Mouse (Mus musculus) mouse trophoblast stem cell (cell line): ENCODE data around the gene Maml3.

Experiments
- in situ Hi-C, 2 experiments: fragments of 300-500 bp; cut with MseI, MboI; formaldehyde crosslinking; loops; 2 replicates in 1 of 2; 3 replicates in 1 of 2; pipeline ENCODE4 v1.15.1; 2025

Maml3 gene

DNA sequence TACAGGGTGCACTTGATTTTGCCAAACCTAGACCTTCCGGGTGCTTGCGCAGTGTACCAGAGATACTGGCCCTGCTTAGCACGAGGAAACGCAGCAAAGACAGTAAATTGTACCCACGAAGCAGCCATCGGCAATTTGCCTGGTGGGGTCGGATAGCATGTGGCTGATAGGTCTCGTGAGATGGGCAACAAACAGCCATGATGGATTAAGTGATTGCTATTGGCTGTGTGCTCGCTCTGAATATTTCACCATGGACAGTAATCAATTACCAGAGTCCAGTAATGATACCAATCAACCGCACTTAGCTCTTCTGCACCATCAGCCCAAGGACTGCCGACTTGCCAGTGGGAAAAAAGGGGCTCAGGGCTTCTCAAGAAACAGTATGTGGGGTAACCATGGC is 150.9 kb downstream of the Maml3 start:
- in situ Hi-C loops: no loop called here

DNA sequence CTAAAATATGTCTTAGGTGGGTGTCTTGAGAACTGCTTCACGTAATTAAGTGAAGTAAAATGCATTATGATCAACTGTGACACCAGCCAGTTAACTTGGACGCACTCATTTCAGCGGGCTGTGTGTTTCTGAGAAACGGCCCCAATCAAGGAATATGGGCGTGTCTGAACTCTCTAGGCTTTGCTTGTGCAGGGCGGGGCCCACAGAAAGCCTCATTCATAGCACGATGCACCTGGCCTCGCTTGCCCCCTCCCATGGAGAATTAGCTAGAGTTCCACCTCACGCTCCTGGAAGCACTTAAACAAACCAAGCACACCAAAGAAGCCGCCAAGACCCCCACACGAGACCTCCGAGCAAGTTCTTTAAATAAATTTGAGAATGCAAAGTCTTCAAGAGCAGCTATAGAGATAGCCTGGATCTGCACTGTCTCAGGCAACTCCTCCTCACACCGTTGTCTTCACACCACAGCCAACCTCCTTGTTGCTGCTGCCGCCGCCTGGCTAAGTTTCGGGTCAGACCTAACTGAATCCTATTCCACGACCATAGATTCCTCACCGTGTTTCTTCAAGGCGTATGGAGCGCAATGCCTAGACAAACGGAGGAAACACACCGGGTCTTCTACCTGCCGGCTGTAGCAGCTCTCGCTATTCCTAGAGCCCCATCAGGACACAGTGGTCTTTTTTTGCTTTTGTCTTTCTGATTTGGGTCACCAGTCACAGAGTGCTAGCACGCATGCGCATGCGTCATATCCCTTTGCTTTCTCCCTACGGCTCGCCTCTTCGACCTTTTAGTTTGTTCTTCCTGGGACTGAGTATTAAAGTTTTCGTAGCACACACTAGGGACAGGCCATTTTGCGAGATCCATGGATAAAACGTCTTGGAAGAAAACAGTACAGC is 151.9 kb downstream of the Maml3 start:
- in situ Hi-C loops: no loop called here

DNA sequence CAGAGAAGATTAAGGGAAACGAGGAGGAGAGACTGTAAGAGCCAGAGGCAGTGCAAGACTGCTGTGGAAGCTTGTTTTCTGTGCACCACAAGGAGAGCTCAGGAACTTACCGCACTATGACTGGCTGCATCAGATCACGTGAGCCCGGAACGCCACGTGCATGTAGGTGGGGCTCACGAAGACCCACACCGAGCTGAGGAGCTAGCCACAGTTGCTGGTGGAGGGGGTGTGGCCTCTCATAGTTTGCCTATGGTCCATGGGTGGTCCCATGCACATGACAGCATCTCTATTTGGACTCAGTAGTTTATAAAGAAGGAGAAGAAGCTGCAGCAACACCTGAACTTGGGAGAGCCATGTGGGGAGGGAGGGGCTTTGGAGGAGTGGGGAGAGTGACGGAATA is 152.6 kb downstream of the Maml3 start:
- in situ Hi-C loops: no loop called here

DNA sequence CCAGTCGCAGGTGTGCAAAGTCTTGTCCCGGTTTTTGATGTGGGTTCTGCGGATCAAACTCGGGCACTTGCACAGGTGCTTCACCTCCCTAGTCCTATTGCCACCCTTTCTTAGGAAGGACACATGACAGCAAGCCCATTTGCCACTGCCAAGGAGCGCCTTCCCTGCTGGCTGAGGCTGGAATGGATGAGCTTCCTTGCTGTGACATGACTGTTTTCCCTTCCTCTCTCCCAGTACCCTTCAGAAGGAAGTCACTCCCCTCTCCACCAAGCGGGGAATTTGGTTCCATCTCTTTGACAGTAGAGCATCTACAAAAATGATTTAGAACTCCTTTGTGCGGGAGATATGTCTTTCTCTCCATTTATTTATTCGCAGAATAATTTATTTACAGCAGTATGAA is 155.2 kb downstream of the Maml3 start:
- in situ Hi-C loops: no loop called here

DNA sequence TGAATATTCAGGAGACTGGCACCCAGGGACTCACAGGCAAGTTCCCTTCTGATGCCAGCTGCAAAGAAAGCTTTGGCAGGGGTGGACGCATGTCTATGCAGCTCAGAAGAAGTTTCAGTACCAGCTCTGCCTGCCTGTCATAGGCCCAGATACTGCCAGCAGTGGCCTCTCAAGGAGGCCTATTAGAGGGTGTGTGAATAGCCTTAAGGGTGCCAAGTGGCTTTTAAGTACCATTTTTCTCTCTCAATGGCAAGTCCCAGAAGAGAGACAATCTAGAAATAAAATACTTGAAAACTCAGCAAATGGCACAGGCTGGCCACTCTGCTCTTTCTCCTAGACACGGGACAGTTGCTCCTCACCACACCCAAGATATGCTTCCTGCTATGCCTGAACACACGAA is 157.7 kb downstream of the Maml3 start:
- in situ Hi-C loops: no loop called here

DNA sequence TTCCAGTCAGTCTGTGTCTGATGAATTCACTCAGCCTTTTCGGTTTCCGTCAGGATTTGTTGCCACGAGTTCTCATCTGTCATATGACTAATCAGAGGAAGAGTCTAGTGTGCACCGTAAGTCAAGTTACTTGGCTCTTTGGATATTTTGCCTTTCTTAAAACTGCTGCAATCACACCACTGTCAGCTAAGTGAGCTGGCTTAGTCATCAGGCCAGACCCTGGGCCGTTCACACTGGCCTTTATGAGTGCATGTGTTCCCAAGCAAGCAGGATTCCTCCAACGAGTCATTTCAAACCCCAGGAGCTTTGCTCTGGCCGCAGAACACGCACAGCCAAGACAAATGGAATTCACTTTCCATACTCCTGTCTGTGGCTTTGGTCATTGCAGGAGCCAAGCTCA is 161.2 kb downstream of the Maml3 start:
- in situ Hi-C loops: no loop called here

DNA sequence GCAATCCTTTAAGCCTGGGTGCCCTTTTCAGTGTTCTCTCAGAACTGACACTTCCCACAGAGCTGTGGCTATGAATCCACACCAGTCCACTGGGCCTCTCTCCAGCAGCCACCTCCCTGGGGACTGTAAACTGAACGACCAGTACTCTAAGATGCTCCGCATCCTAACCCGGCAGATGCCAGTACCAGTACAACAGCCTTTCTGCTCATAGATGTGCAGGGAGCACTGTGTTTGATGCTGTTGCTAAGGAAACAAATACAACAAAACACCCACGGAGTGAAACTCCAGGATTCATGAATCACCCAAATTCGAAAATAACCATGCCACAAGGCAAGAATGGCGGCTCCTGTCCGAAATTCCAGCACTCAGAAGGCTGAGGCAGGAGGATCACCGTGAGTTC is 163.1 kb downstream of the Maml3 start:
- in situ Hi-C loops: no loop called here

DNA sequence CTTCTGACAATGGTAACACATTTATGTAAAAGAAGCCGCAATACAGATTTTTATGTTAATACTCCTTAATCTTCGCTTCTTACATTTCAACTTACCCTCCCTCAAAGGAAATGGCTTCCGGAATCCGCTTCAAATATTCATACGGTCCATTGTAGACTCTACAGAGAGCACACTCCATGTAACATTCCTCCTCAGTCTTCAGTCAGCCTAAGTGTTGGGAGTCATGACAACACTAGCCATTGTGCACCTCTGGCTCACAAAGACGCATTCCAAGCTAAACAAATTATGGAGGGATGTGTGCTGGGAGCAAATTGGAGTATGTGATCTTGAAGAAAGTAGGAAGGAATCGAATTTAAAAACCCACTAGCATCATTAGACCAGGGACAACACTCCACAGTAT is 165.0 kb downstream of the Maml3 start:
- in situ Hi-C loops: no loop called here

DNA sequence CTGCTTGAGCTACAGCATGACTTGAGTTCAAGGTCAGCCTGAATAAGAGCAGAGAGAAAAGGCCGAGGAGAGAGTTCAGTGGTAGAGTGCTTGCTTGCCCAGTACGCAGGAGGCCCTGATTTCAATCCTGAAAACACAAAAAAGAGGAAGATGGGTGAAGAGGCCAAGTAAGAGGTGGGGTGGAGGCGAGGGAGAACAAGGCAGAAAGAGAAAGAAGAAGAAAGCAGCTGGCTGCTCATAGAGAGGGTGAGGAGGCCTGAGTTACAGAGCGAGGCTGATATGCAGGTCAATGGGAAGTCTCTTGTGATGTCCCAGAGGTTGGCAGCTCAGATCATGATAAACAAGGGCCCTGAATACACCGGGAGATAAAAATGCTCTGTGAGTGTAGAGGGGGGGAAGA is 165.8 kb downstream of the Maml3 start:
- in situ Hi-C loops: no loop called here

DNA sequence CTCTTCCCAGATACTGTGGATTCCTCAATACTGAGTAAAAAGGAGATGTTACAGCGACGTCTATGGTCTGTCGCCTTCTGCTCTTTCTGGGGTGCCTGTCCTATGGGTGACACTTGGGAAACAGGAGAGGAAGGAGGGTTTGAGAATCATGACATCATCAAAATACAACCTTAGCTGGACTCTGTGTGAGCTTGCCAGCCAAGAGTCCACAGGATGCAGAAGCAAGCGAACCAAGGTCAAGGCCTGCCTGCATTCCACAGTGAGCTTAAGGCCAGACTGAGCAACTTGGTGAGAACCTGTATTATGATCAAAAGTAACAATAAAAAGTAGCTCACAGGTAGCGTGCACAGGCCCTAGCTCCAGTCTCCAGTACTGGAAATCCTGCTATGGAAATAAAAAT is 167.7 kb downstream of the Maml3 start:
- in situ Hi-C loops: no loop called here

DNA sequence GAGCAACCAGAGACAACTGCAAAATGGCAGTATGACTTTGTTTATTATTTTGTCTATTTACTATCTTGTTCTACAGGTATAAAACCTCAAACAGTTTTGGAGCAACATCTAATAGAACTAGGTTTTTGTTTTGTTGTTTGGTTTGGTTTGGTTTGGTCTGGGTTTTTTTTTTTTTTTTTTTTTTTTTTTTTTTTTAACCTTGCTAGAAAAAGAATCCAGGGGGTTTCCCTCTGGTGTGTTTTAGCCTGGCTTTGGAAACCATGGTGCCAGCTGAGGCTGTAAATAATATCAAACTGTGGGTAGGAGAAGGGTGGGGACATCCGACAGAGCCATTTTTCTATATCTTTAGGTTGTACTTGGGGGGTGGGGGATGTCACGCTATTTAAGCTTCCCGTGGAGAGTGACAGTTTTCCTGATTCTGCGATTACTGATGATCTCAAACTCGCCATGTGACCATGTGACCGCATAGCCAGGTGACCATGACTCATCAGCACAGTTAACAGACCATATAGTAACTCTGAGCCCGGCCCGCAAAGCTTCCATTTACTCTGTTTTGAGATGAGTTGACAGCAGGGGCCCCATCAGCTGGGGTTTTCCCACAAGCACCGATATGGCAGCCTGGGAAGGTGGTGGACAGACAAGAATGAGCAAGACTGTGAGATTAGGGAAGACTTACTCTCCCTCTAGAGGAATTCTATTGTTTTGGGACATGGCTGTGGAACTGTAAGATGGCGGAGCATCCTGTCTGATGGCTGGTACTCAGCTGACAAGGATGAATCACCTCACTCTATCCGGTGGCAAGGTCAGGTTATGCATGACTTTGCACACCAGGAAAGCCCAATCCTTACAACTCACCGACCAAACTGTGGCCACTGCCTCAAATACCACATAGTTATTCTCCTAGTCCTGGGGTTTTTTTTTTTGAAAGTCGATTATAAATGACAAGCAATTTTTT is 170.1 kb downstream of the Maml3 start:
- in situ Hi-C loops: no loop called here

DNA sequence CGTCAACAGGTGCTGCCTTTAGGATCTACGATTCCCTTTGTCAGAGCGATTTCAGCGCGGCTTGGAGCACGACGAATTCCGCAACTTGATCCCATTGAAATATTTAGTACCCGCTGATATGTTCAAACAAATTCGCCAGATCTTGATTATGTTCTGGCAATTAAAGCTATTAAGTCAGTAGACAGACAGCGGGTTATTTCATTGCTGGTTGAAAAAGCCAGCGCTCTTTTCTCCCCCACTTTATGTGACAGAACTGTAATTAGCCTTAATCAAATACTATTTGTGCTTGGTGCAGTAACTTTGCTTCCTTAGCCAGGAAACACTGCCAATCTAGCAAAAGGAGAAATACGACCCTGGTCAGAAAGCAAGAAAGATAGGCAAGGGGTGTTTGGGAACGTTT is 176.7 kb downstream of the Maml3 start:
- in situ Hi-C loops: no loop called here

DNA sequence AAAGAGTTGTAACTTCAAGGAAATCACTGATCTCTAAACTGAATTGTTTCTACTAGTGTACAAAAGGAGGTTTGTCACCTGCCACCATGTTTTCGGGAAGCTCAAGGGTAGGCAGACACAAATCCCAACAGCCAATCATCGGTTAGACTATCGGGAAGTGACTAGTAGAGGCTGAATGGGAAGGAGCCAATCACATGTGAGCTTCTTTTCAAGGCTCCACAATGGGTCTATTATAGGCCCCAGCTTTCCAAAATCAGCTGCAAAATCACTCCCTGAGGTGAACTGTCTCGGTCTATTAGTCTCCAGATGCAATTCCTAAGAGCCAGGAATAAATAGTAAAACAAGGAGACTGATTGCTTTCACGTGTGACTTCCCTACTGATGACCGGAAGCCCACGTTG is 177.3 kb downstream of the Maml3 start:
- in situ Hi-C loops: no loop called here

DNA sequence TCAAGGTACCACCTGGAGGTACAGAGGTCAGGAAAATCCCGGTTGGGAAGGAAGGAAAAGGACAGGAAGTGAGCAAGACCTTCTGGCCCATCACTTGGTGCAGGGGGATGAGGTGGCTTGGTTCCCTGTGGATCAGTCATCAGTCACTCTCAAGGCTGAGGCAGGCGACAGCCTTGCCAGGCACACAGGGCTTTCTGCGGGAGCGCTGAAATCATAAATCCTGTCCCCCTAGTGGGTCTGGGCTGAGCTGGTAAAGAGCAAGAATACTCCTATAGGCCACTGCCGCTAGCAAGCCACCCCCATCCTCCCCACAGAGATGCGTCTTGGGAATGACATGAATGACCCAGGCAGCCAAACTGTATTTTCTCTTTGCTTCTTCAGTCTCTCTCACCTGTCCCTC is 177.8 kb downstream of the Maml3 start:
- in situ Hi-C loops: no loop called here

DNA sequence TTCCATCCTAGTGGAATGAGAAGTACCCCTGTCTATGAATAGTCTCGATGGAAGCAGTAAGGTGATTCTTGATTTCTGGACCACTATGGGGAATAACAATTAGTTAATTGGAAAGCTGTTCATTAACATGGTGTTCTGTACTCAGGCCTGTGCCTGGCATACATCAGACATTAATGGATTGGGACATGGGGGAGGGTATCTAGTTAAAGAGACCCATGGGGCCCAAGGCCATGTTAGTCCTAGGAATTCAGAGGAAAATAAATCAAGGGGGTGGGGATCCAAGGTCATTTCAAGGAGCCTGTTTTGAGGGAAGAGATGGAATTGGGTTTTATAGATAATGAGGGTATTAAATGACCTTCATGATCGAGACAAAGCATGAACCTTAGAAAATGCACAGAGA is 179.1 kb downstream of the Maml3 start:
- in situ Hi-C loops: no loop called here

DNA sequence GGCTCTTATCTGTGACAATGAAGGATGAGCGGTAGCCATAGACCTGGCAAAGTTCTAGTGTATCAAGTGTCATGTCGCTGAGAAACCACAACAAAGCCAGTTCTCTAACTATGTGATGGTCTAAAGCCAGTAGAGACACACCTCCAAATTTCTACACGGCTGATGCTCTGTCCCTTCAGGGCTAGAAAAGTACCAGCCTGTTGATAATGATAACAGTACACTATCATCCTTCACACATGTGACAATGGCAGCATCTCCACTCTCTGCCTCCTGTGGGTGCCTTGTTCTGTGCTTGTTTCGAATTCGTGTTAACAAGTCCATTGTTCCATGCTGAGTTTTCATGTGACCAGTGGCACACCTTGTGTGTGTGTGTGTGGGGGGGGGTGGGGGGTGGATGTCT is 180.2 kb downstream of the Maml3 start:
- in situ Hi-C loops: no loop called here

DNA sequence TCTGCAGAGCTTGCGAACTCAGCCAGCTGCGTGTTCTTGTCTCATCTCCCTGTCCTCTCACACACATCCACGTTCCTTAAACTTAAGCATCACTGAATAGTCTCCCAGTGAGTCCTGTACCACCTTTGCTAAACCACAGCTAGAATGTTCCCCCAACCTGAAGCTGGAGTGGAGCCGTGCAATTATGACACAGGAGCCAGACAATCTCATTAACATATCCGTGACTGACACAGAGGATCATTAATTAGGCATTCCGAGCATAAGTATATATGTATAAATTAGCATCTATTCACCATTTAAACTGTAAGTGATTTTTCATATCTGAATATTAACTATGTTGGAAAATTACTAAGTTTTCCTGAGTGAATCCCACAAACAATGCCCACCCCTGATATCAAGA is 181.1 kb downstream of the Maml3 start:
- in situ Hi-C loops: no loop called here

DNA sequence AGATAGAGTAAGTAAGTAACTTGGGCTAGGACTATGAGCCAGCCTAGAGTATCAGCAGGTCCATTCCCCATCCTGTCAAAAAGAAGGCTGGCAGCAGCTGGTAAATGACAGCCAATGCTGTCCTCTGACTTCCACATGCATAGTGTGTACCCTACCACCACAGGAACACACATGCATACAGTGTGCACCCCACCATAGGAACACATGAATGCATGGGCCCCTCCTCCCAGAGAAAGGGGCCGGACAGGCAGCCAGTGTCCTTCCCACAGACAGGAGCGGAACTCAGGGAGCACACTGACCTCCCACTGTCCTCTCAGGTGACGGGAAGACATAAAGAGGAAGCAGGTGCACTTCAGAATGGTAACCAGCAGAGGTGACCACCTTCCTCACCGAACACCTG is 188.0 kb downstream of the Maml3 start:
- in situ Hi-C loops: no loop called here

DNA sequence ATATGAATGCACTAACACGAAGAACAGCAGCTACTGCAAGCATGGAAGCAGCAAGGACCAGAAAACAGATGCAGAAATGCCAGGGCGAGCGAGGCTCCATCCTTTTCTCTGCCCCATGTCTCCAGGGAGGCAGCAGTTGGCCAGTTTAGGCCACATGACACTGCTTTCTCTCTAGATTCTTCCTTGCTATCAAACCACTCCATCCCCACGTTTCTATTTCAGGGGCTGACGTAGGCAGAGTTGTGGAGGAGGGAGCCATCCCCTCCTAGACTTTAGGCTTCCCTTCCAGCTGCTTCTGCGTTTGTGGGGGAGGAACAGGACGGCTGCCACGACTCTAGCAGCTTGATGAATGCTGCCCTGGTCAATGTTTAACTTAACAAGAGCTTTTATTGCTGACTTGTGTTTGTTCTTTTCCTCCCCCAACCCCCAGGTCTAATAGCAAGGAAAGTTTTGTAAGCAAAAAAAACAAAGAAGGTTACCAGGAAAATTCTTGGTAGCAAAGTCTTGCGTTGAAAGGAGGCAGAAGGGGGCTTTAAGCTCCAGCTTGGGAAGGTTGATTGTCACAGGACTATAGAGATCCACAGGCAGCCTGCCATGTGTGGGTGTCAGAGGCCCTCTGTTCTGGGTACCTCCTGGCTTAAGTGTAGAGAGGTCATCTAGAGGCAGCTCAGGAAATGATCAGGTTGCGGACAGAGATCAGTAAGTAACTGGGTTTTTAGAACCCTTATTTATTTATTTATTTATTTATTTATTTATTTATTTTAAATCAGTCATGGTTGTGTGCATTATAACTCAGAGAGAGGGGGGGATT is 188.6 kb downstream of the Maml3 start:
- in situ Hi-C loops: no loop called here

DNA sequence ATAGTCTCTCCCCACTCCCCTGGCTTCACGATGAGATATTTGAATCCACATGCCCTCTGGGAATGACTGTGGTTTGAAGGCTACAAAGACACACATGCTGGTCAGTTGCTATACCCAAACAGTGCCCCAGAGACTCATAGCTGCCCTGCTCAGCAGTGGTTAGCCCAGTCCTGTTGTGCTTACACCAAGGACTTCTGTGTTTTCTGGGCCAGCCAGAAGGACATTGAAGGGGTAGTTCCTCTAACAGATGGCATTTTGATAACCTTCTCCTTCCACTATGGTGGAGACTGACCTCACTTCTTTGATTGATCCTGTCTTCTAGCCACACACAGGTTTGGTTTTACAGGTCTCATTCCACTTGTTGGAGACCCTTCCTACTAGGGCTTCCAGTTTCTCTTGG is 189.5 kb downstream of the Maml3 start:
- in situ Hi-C loops: no loop called here

DNA sequence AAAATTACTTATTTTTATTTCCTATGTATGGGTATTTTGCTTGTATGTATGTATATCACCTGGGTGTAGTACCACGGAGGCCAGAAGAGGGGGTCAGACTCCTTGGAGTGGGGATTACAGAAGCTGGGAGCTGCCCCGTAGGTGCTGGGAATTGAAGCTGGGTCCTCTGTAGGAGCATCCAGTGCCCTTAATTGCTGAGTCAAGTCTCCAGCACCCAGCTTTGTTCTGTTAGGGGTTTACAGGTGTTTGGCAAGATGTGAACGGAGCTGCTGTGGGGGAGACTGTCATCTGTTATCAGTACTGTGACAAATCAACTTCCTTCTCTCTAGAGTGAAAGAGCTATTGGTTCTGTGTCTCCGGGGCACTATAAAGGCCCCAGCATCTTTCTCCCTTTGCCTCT is 190.0 kb downstream of the Maml3 start:
- in situ Hi-C loops: no loop called here

DNA sequence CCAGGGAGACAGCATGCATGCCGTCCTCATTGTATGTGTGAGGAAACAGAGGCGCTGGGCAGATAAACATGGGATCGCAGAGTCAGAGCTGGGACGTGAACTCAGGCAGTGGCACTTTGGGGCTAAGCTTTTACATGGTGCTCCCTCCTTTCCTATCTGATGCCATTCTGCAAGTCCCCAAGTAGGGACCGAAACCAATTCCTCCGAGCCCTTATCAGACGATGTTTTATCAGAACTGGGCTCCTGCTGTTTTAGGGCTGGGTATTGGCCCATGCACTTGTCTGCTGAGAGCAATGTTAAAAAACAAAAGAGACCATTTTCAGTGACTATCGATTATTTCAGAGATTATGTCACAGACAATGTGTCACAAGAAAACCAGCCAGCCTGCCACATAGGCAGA is 191.4 kb downstream of the Maml3 start:
- in situ Hi-C loops: no loop called here
